Mouse (Mus musculus) C2C12 (cell line): ENCODE data around the gene Mlxipl.

Source experiments
- CEBPB ChIP-seq: IDR thresholded peaks from one replicate; pipeline ENCODE4 v1.6.1; 2011; ENCODE audit warnings: low read depth, mild to moderate bottlenecking, control low read depth, moderate library complexity
- CTCF ChIP-seq: IDR thresholded peaks from one replicate; pipeline ENCODE4 v1.5.1; 2011; ENCODE audit not compliant: control insufficient read depth, insufficient read depth, insufficient read length
- MYOD1 ChIP-seq: IDR thresholded peaks from one replicate; pipeline ENCODE4 v1.6.1; 2011; ENCODE audit warnings: low read depth; ENCODE audit not compliant: control insufficient read depth, insufficient read length
- MYOG ChIP-seq: IDR thresholded peaks from one replicate; pipeline ENCODE4 v1.6.1; 2011; ENCODE audit not compliant: control insufficient read depth, insufficient read length; ENCODE audit errors: extremely low read depth
- USF1 ChIP-seq: IDR thresholded peaks from one replicate; pipeline ENCODE4 v1.6.1; 2011; ENCODE audit warnings: low read depth, mild to moderate bottlenecking, control low read depth, moderate library complexity

DNA sequence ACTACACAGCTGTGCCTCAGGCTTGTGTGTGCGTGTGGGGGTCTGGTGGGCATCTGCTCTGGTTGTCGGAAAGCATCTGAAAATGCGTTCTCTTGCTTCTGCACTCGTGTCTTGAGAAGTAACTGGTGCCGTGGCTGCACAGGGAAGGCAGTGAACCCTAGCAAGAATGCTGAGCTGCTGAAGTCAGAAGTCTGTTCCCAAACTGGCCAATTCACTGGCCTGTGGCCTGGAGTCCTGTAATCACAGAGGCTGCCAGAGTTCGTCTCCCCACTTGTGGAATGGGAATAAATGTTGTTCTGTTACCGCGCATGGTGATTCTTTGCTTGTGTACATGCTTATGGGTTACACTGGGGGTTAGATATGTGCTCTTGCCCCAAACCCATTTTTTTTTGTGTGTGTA is 72.7 kb downstream of the Mlxipl start:
- TF ChIP-seq USF1 = no peak
- TF ChIP-seq CTCF = no peak
- TF ChIP-seq MYOD1 = no peak
- TF ChIP-seq CEBPB = no peak
- no peak for TF ChIP-seq MYOG
